In genomic region chr4:88345938-88346337, GRCm38 (mm10) we compare ENCODE assay signal across 21 mouse cellular contexts.
A peak's percentile ranks its signal among the peaks of the same experiment; 100 is the strongest.
DNase-seq lines count a peak whose midpoint lies in the region; ATAC-seq and TF ChIP-seq lines count a peak whose summit lies in the region.
"Had no signal": no experiment of that assay in that cellular context is flagged by ENCODE, and none has a peak within 500 bp of the region (broad histone marks: within the 10 kb centered on the region; RNA-seq: fewer than 3 reads in every experiment).

No protein-coding gene starts in this region.

- DNase-seq in frontal cortex, postnatal 25 days (ENCODE audit: low spot score in 2 of 2), result no peak
- DNase-seq in left cerebral cortex, postnatal 25 days (ENCODE audit: low spot score in 2 of 2), result peak; percentile 35 to 64
- DNase-seq in left cerebral cortex, adult 11 months (ENCODE audit: low spot score), result no peak
- DNase-seq in layer of hippocampus, adult 2 months (ENCODE audit: low spot score in 2 of 2), result peak; percentile 55 to 66
- DNase-seq in layer of hippocampus, postnatal 36 days, result peak; percentile 25 to 62
- no peak for DNase-seq in gastrocnemius, adult 2 months
- no peak for DNase-seq in retina, embryonic 14.5 days (ENCODE audit: low spot score)
- DNase-seq: cerebellum, adult 18-20 months; cerebellum, postnatal 14 days; kidney, postnatal 25 days; lung, adult 18-20 months; lung, postnatal 10 days had no signal

- intact Hi-C loops in left cerebral cortex, postnatal 25 days (cut with DNase I), result no loop called here
- intact Hi-C loops in gastrocnemius, adult 2 months (cut with DNase I), result no loop called here

- no peak for TF ChIP-seq CTCF in layer of hippocampus, adult 2 months (conservative IDR thresholded peaks at IDR 0.05)
- TF ChIP-seq CTCF in gastrocnemius, adult 2 months (IDR thresholded peaks at IDR 0.05), result no peak

- no peak overlapping the region for H3K4me3 ChIP-seq in layer of hippocampus, adult 2 months
- no peak overlapping the region for H3K4me3 ChIP-seq in gastrocnemius, adult 2 months
- H3K4me3 ChIP-seq: embryonic facial prominence, embryonic 12.5 days; forebrain, embryonic 12.5 days; heart, embryonic 10.5 days; hindbrain, embryonic 15.5 days; limb, embryonic 13.5 days; liver, embryonic 12.5 days had no signal

- ATAC-seq in frontal cortex, adult (ENCODE audit: low TSS enrichment), result peak; percentile 88
- ATAC-seq: intestine, embryonic 16.5 days; liver, embryonic 12.5 days had no signal

- H3K27ac ChIP-seq in layer of hippocampus, adult 2 months, result peak overlapping the region; percentile 58
- no peak overlapping the region for H3K27ac ChIP-seq in gastrocnemius, adult 2 months
- H3K27ac ChIP-seq: embryonic facial prominence, embryonic 12.5 days; forebrain, embryonic 12.5 days; heart, embryonic 10.5 days; hindbrain, embryonic 15.5 days; limb, embryonic 13.5 days; liver, embryonic 12.5 days; stomach, postnatal 0 days had no signal

Comparison
In these comparisons a context has a peak if more than half of its experiments do, and no peak if none do; other contexts are left out.
1. DNase-seq: peak in left cerebral cortex, postnatal 25 days (2 of 2), layer of hippocampus, adult 2 months (2 of 2) and layer of hippocampus, postnatal 36 days (2 of 2); none in frontal cortex, postnatal 25 days (0 of 2), left cerebral cortex, adult 11 months (single experiment), gastrocnemius, adult 2 months (single experiment) and retina, embryonic 14.5 days (single experiment).